Mouse (Mus musculus): ENCODE measurements around the gene Madd. TPM values are rescaled to one million over a fixed set of nuclear protein-coding genes. Genes with fewer than 3 reads are reported as not detected.

Madd gene
- polyA plus RNA-seq, 1 experiment from 2014 or later: 8.6 TPM

DNA sequence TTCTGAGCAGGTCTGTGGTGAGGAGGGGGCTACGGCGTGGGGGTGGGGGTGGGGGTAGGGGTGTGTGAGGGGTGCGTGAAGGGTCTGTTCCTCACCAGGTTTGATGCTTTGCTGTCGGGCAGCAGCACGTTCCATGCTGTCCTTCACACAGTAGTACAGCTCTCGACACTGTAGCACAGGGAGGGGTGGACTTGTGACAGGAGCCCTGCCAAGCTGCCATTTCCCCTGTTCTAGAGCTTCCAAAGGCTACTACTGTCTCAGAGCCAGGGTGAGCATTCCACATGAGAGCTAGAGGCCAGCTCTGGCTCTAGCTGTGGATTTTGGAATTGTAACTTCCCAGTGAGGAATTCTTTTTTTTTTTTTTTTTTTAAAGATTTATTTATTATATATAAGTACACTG lies 40.7 kb downstream of the Madd start:
- no peak overlapping the region for H3K27ac ChIP-seq (ENCODE audit: low read depth)
- peaks cover 23% of the 10 kb centered on the region for H3K36me3 ChIP-seq (ENCODE audit: insufficient read depth)
- 84% methylated on average over 6 of the region's 6 CpGs for WGBS
- no peaks in the 10 kb centered on the region for H3K27me3 ChIP-seq (ENCODE audit: insufficient read depth, low read length)
- no peak overlapping the region for H3K4me2 ChIP-seq
- H3K4me3 ChIP-seq (ENCODE audit: low read depth, low read length): no peak overlapping the region
- ATAC-seq (ENCODE audit: insufficient read depth): no peak
- no peaks in the 10 kb centered on the region for H3K4me1 ChIP-seq (ENCODE audit: insufficient read depth)
- no peak for DNase-seq
- no peak overlapping the region for H3K9ac ChIP-seq
- no peak for TF ChIP-seq CTCF (IDR thresholded peaks at IDR 0.05; ENCODE audit: low read depth)
- no peaks in the 10 kb centered on the region for H3K9me3 ChIP-seq (ENCODE audit: low read depth, low read length)

DNA sequence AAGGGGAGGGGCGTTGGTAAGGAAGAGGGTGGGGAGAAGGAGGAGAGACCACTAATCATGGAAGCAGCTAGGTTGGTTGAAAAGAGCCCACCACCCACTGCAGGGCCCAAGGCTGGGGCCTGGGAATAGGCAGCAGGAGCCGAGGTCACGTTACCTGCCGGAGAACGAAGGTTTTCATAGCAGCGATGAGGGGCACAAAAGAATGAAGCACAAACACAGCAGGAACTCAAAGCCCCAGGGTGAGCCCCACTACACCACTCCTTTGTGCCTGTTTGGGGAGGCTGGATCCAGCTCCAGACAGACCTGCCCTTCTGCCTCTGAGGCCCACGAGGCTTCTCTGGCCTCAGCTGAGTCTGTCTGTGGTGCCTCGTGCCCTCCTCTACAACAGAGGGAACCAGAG lies 43.9 kb downstream of the Madd start:
- DNase-seq (no peak), ATAC-seq (ENCODE audit: insufficient read depth) (no peak)
- Histone ChIP-seq H3K4me2 (no peak overlapping the region), H3K4me3 (ENCODE audit: low read depth, low read length) (no peak overlapping the region), H3K27ac (ENCODE audit: low read depth) (no peak overlapping the region), H3K9me3 (ENCODE audit: low read depth, low read length) (no peaks in the 10 kb centered on the region), H3K36me3 (ENCODE audit: insufficient read depth) (peaks cover 16% of the 10 kb centered on the region; the same call in 1 of the 2 replicates), H3K4me1 (ENCODE audit: insufficient read depth) (no peaks in the 10 kb centered on the region), H3K27me3 (ENCODE audit: insufficient read depth, low read length) (no peaks in the 10 kb centered on the region), H3K9ac (no peak overlapping the region)
- WGBS: 79% methylated on average over 8 of the region's 8 CpGs
- no peak for TF ChIP-seq CTCF (IDR thresholded peaks at IDR 0.05; ENCODE audit: low read depth)

- 62% methylated on average over 5 of the region's 5 CpGs for WGBS
- H3K9me3 ChIP-seq (ENCODE audit: low read depth, low read length): no peaks in the 10 kb centered on the region
- no peak overlapping the region for H3K4me3 ChIP-seq (ENCODE audit: low read depth, low read length)
- no peaks in the 10 kb centered on the region for H3K4me1 ChIP-seq (ENCODE audit: insufficient read depth)
- DNase-seq (no peak), ATAC-seq (ENCODE audit: insufficient read depth) (no peak)
- H3K27ac ChIP-seq (ENCODE audit: low read depth): no peak overlapping the region
- no peak overlapping the region for H3K4me2 ChIP-seq
- no peak for TF ChIP-seq CTCF (IDR thresholded peaks at IDR 0.05; ENCODE audit: low read depth)
- no peak overlapping the region for H3K9ac ChIP-seq
- peaks cover 16% of the 10 kb centered on the region; the same call in 1 of the 2 replicates for H3K36me3 ChIP-seq (ENCODE audit: insufficient read depth)
- no peaks in the 10 kb centered on the region for H3K27me3 ChIP-seq (ENCODE audit: insufficient read depth, low read length)
These were observed 44.3 kb downstream of the Madd start for GRCm38 (mm10) chr2:91139311-91139710.

- Histone ChIP-seq H3K27me3 (ENCODE audit: insufficient read depth, low read length) (no peaks in the 10 kb centered on the region), H3K9me3 (ENCODE audit: low read depth, low read length) (no peaks in the 10 kb centered on the region), H3K4me2 (no peak overlapping the region), H3K4me1 (ENCODE audit: insufficient read depth) (no peaks in the 10 kb centered on the region), H3K4me3 (ENCODE audit: low read depth, low read length) (no peak overlapping the region), H3K27ac (ENCODE audit: low read depth) (no peak overlapping the region), H3K9ac (no peak overlapping the region), H3K36me3 (ENCODE audit: insufficient read depth) (peaks cover 8% of the 10 kb centered on the region; the same call in 1 of the 2 replicates)
- ATAC-seq (ENCODE audit: insufficient read depth) (no peak), DNase-seq (no peak)
- WGBS: 50% methylated on average over 6 of the region's 6 CpGs
- TF ChIP-seq CTCF (IDR thresholded peaks at IDR 0.05; ENCODE audit: low read depth): no peak
These were observed 46.2 kb downstream of the Madd start for GRCm38 (mm10) chr2:91137481-91137880.

GRCm38 (mm10) chr2:91136513-91137412 lies 46.9 kb downstream of the Madd start:
- no peak for DNase-seq
- Histone ChIP-seq H3K27me3 (ENCODE audit: insufficient read depth, low read length) (no peaks in the 10 kb centered on the region), H3K27ac (ENCODE audit: low read depth) (no peak overlapping the region), H3K4me2 (no peak overlapping the region), H3K9ac (no peak overlapping the region), H3K4me3 (ENCODE audit: low read depth, low read length) (no peak overlapping the region), H3K9me3 (ENCODE audit: low read depth, low read length) (no peaks in the 10 kb centered on the region), H3K36me3 (ENCODE audit: insufficient read depth) (peaks cover 4% of the 10 kb centered on the region; the same call in 1 of the 2 replicates), H3K4me1 (ENCODE audit: insufficient read depth) (no peaks in the 10 kb centered on the region)
- TF ChIP-seq CTCF (IDR thresholded peaks at IDR 0.05; ENCODE audit: low read depth): no peak
- ATAC-seq (ENCODE audit: insufficient read depth): 0 out of 2 replicates have a peak, but pooled peaks have one; percentile 16
- WGBS: 70% methylated on average over 11 of the region's 11 CpGs

GRCm38 (mm10) chr2:91132035-91132434 lies 51.6 kb downstream of the Madd start:
- H3K9me3 ChIP-seq (ENCODE audit: low read depth, low read length): no peaks in the 10 kb centered on the region
- H3K27me3 ChIP-seq (ENCODE audit: insufficient read depth, low read length): no peaks in the 10 kb centered on the region
- no peak overlapping the region for H3K4me2 ChIP-seq
- H3K9ac ChIP-seq: no peak overlapping the region
- ATAC-seq (ENCODE audit: insufficient read depth): no peak
- H3K4me3 ChIP-seq (ENCODE audit: low read depth, low read length): no peak overlapping the region
- no peaks in the 10 kb centered on the region for H3K36me3 ChIP-seq (ENCODE audit: insufficient read depth)
- WGBS: 50% methylated on average over 3 of the region's 3 CpGs
- no peaks in the 10 kb centered on the region for H3K4me1 ChIP-seq (ENCODE audit: insufficient read depth)
- H3K27ac ChIP-seq (ENCODE audit: low read depth): no peak overlapping the region
- TF ChIP-seq CTCF (IDR thresholded peaks at IDR 0.05; ENCODE audit: low read depth): peak; percentile 10; the same call in 1 of the 2 replicates
- DNase-seq: peak; percentile 3

DNA sequence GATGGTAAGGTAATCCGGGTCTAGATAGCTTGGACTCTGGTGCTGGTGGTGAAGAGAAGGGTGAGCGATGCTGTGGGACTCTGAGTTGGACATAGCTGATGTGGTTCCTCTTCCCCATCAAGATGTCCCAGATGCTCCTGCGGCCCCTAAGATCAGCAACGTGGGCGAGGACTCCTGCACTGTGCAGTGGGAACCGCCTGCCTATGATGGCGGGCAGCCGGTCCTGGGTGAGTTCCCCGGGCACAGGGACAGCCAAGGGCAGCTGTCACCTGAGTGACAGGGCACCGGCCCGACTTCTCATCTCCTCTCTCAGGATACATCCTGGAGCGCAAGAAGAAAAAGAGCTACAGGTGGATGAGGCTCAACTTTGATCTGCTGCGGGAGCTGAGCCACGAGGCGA lies 52.4 kb downstream of the Madd start:
- Histone ChIP-seq H3K36me3 (ENCODE audit: insufficient read depth) (no peaks in the 10 kb centered on the region), H3K9ac (no peak overlapping the region), H3K4me1 (ENCODE audit: insufficient read depth) (no peaks in the 10 kb centered on the region), H3K4me2 (no peak overlapping the region), H3K27me3 (ENCODE audit: insufficient read depth, low read length) (no peaks in the 10 kb centered on the region), H3K4me3 (ENCODE audit: low read depth, low read length) (no peak overlapping the region), H3K9me3 (ENCODE audit: low read depth, low read length) (no peaks in the 10 kb centered on the region), H3K27ac (ENCODE audit: low read depth) (no peak overlapping the region)
- DNase-seq: no peak
- 90% methylated on average over 15 of the region's 15 CpGs for WGBS
- TF ChIP-seq CTCF (IDR thresholded peaks at IDR 0.05; ENCODE audit: low read depth): no peak
- ATAC-seq (ENCODE audit: insufficient read depth): no peak
